Mouse (Mus musculus): ENCODE data around the gene Shb. TPM values are rescaled to one million over a fixed set of nuclear protein-coding genes. Genes with fewer than 3 reads are reported as not detected.

Gene Shb
- total and polyA plus RNA-seq, 3 experiments = 7.7 to 15.5 (median 8.6) TPM

DNA sequence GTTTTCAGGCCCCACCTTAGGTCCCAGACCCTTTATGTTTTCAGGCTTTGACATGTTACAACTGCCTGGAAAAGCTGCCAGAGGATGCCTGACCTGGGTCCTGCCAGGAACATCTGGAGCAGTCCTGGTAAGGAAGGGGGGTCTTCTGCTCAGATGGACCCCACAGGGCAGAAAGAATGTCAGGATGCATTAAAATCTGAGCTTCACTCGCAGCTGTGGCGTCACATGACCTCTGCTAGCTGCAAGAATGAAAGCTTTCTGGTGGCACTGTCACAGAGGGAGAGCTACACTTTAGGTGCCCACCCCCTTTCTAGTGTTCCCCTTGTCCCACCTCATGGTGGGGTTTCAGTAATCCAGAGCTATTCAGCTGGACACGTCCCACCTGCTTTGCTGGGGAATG is 95.3 kb downstream of the Shb start:
- peaks cover 7 to 78% of the 10 kb centered on the region in 2 experiments for H3K36me3 ChIP-seq (replicated peaks in 1 of 2; ENCODE audit: control insufficient read depth in 1 of 2, insufficient read depth in 1 of 2, low read length in 1 of 2)
- in situ Hi-C loops (cut with MboI; ENCODE audit: low pct_ligation_motif_present, low pct_unique_long_range_greater_than_20kb, low sequenced_read_pairs) = no loop called here
- H3K9me3 ChIP-seq (replicated peaks; ENCODE audit: low read length) = no peaks in the 10 kb centered on the region
- no peak overlapping the region for H3K9ac ChIP-seq (ENCODE audit: insufficient read depth, low read depth)
- no peak for DNase-seq (ENCODE audit: extremely low read depth)
- H3K27ac ChIP-seq (ENCODE audit: insufficient read depth, low read depth) = no peak overlapping the region
- no peak overlapping the region for H3K4me2 ChIP-seq (ENCODE audit: insufficient read depth, low read depth, poor library complexity, severe bottlenecking)
- TF ChIP-seq POLR2AphosphoS2 (IDR thresholded peaks at IDR 0.05; ENCODE audit: low read depth, low read length) (no peak), USF1 (IDR thresholded peaks at IDR 0.05; ENCODE audit: low read depth, low read length) (peak; percentile 48), USF2 (conservative IDR thresholded peaks at IDR 0.05; ENCODE audit: low read depth, low read length) (peak; percentile 25; the same call in 1 of the 2 replicates), ZMIZ1 (IDR thresholded peaks at IDR 0.05; ENCODE audit: low read depth, low read length) (no peak), IRF4 (IDR thresholded peaks at IDR 0.05; ENCODE audit: low read depth, low read length) (no peak), RAD21 (IDR thresholded peaks at IDR 0.05; ENCODE audit: low read depth, low read length) (no peak), PAX5 (IDR thresholded peaks at IDR 0.05; ENCODE audit: low read length) (no peak)
- no peaks in the 10 kb centered on the region for H3K79me2 ChIP-seq (replicated peaks; ENCODE audit: control insufficient read depth, extremely low read depth, insufficient read depth, poor library complexity, severe bottlenecking)
- no peaks in the 10 kb centered on the region for H3K27me3 ChIP-seq (replicated peaks)
- dilution Hi-C loops (cut with MboI; ENCODE audit: extremely low pct_ligation_motif_present, extremely low pct_unique_long_range_greater_than_20kb, low sequenced_read_pairs) = no loop called here
- H3K4me1 ChIP-seq (ENCODE audit: control insufficient read depth in 1 of 2, insufficient read depth in 2 of 2) = peaks cover 39 to 76% of the 10 kb centered on the region in 2 experiments
- no peak overlapping the region for H3K4me3 ChIP-seq (replicated peaks in 1 of 3; ENCODE audit: low read depth in 2 of 3, low read length in 2 of 3, poor library complexity in 1 of 3)

DNA sequence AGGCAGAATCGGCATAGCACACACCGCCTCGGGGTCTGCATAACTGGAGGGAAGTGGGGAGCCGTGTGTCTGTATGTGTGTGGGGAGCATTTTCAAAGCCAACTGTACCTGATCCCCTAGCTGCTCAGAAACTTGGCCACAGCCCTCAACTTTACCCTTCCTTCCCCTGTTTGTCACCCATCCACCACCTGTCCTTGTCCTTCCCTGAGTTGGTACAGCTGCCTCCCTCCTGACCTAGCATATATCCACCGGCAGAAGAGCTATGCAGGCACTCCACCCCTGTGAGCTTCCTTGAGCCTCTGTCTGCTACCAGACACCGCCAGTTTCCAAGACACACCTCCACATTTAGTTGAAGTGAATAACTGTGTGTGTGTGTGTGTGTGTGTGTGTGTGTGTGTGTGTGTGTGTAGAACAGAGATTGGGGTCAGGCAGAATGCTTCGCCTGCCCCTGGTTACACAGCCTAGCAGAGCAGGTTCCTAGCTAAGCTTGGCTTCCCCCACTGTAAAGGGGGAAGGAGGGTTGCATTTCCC is 95.8 kb downstream of the Shb start:
- Histone ChIP-seq H3K4me3 (replicated peaks in 1 of 3; ENCODE audit: low read depth in 2 of 3, low read length in 2 of 3, poor library complexity in 1 of 3) (no peak overlapping the region), H3K4me2 (ENCODE audit: insufficient read depth, low read depth, poor library complexity, severe bottlenecking) (no peak overlapping the region), H3K36me3 (replicated peaks in 1 of 2; ENCODE audit: control insufficient read depth in 1 of 2, insufficient read depth in 1 of 2, low read length in 1 of 2) (peaks cover 7 to 78% of the 10 kb centered on the region in 2 experiments), H3K79me2 (replicated peaks; ENCODE audit: control insufficient read depth, extremely low read depth, insufficient read depth, poor library complexity, severe bottlenecking) (no peaks in the 10 kb centered on the region), H3K9ac (ENCODE audit: insufficient read depth, low read depth) (no peak overlapping the region), H3K27ac (ENCODE audit: insufficient read depth, low read depth) (no peak overlapping the region; the same call in 1 of the 2 replicates), H3K9me3 (replicated peaks; ENCODE audit: low read length) (no peaks in the 10 kb centered on the region), H3K4me1 (ENCODE audit: control insufficient read depth in 1 of 2, insufficient read depth in 2 of 2) (peaks cover 37 to 75% of the 10 kb centered on the region in 2 experiments), H3K27me3 (replicated peaks) (no peaks in the 10 kb centered on the region)
- in situ Hi-C loops (cut with MboI; ENCODE audit: low pct_ligation_motif_present, low pct_unique_long_range_greater_than_20kb, low sequenced_read_pairs) = no loop called here
- TF ChIP-seq NELFE (IDR thresholded peaks at IDR 0.05; ENCODE audit: low read depth, low read length) = no peak
- TF ChIP-seq NRF1 (IDR thresholded peaks at IDR 0.05; ENCODE audit: low read depth, low read length) = no peak
- TF ChIP-seq BHLHE40 (IDR thresholded peaks at IDR 0.05; ENCODE audit: low read depth, low read length) = no peak
- TF ChIP-seq USF1 (IDR thresholded peaks at IDR 0.05; ENCODE audit: low read depth, low read length) = no peak
- TF ChIP-seq MAFK (IDR thresholded peaks at IDR 0.05; ENCODE audit: insufficient replicate concordance, low read length) = no peak
- no peak for TF ChIP-seq SMC3 (IDR thresholded peaks at IDR 0.05; ENCODE audit: low read depth, low read length)
- TF ChIP-seq MAZ (IDR thresholded peaks at IDR 0.05; ENCODE audit: low read depth, low read length) = no peak
- no peak for TF ChIP-seq ZNF384 (IDR thresholded peaks at IDR 0.05; ENCODE audit: low read depth, low read length)
- no peak for TF ChIP-seq TCF12 (IDR thresholded peaks at IDR 0.05; ENCODE audit: low read depth, low read length)
- no peak for TF ChIP-seq USF2 (conservative IDR thresholded peaks at IDR 0.05; ENCODE audit: low read depth, low read length)
- no peak for TF ChIP-seq CHD2 (IDR thresholded peaks at IDR 0.05; ENCODE audit: low read length)
- no peak for TF ChIP-seq E2F4 (IDR thresholded peaks at IDR 0.05; ENCODE audit: insufficient replicate concordance, low read depth, low read length)
- TF ChIP-seq JUN (IDR thresholded peaks at IDR 0.05; ENCODE audit: insufficient read depth, low read depth, low read length) = no peak
- TF ChIP-seq IRF4 (IDR thresholded peaks at IDR 0.05; ENCODE audit: low read depth, low read length) = no peak
- no peak for TF ChIP-seq GABPA (IDR thresholded peaks at IDR 0.05; ENCODE audit: insufficient replicate concordance, low read depth, low read length)
- no peak for TF ChIP-seq POLR2A (IDR thresholded peaks at IDR 0.05; ENCODE audit: low read depth, low read length)
- TF ChIP-seq ETS1 (conservative IDR thresholded peaks at IDR 0.05; ENCODE audit: low read depth, low read length) = no peak
- no peak for TF ChIP-seq TBP (conservative IDR thresholded peaks at IDR 0.05; ENCODE audit: low read depth, low read length)
- TF ChIP-seq ZKSCAN1 (IDR thresholded peaks at IDR 0.05; ENCODE audit: borderline replicate concordance, low read depth, low read length) = no peak
- dilution Hi-C loops (cut with MboI; ENCODE audit: extremely low pct_ligation_motif_present, extremely low pct_unique_long_range_greater_than_20kb, low sequenced_read_pairs) = no loop called here
- DNase-seq (ENCODE audit: extremely low read depth) = no peak

Measured in CH12.LX (cell line).